Mouse (Mus musculus) megakaryocyte, embryonic 14.5 days (primary cell): ENCODE measurements around the gene Pitpnm2.

Experiments
- FLI1 ChIP-seq: IDR thresholded peaks from 2 replicates; pipeline ENCODE4 v1.6.1; 2012; ENCODE audit warnings: low read length, inconsistent platforms, mixed read lengths
- GATA1 ChIP-seq: IDR thresholded peaks from 3 replicates; pipeline ENCODE4 v1.6.1; 2012; ENCODE audit warnings: mixed read lengths, low read length, inconsistent platforms, borderline replicate concordance

DNA sequence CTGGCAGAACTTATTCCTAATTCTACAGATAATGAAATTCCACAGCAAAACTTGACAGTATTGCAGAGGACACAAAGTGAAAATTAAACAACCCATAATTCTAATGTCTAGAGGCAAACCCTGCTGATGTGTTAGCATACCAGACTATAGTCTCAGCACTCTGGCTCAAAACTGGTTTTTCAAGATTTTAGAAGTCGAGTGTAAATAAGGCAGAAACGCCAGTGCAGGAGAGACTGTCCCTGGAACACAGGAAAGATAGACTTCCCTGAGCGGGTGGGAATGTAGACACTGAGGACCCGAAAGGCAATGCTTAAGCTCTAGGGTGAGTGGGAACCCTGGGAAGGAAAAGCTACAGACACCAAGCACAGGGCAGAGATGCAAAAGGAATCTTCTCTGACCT is 12.5 kb upstream of the Pitpnm2 start:
- no peak for TF ChIP-seq GATA1
- TF ChIP-seq FLI1 = no peak
